Mouse (Mus musculus) liver, embryonic 14.5 days (tissue): ENCODE measurements around the gene Pcp4l1. TPM values are rescaled to one million over a fixed set of nuclear protein-coding genes. Genes with fewer than 3 reads are reported as not detected.

Experiments
- ATAC-seq: fragments of 200-750 bp; cut with Nextera tagmentation; 2 replicates; pipeline ENCODE4 v1.8.0; 2017; ENCODE audit warnings: moderate number of reproducible peaks, mild to moderate bottlenecking, moderate library complexity; ENCODE audit not compliant: insufficient read depth
- DNase-seq, 3 experiments: peaks; one replicate each; pipeline ENCODE4 v3.0.0-alpha.2; 2012 to 2013; ENCODE audit warnings: low read depth in 3 of 3, low spot score in 3 of 3
- H3K27ac ChIP-seq: fragments of 300-500 bp; sonication (generic); 2 replicates; pipeline ENCODE4 v1.5.1; 2014; ENCODE audit warnings: moderate library complexity, mild to moderate bottlenecking, control low read depth, inconsistent platforms
- H3K27me3 ChIP-seq: fragments of 300-500 bp; sonication (generic); 2 replicates; pipeline ENCODE4 v1.6.1; 2014; ENCODE audit warnings: mild to moderate bottlenecking, low read length, moderate library complexity; ENCODE audit not compliant: control insufficient read depth, insufficient read depth
- H3K36me3 ChIP-seq: fragments of 300-500 bp; sonication (generic); replicated peaks from 2 replicates; pipeline ENCODE4 v1.6.1; 2014; ENCODE audit warnings: low read depth; ENCODE audit not compliant: control insufficient read depth, insufficient read depth
- H3K4me1 ChIP-seq, 2 experiments: fragments of 200-500 bp in 1 of 2; fragments of 300-500 bp in 1 of 2; sonication (generic) in 1 of 2; replicated peaks; 2 replicates each; pipeline ENCODE4 v1.6.1; 2012 to 2014; ENCODE audit warnings: antibody characterized with exemption in 1 of 2, inconsistent platforms in 1 of 2, low read length in 1 of 2; ENCODE audit not compliant: control insufficient read depth in 2 of 2, insufficient read depth in 2 of 2
- H3K4me2 ChIP-seq: fragments of 300-500 bp; sonication (generic); 2 replicates; pipeline ENCODE4 v1.6.1; 2014; ENCODE audit warnings: low read depth, mild to moderate bottlenecking, control low read depth, moderate library complexity
- H3K4me3 ChIP-seq, 2 experiments: fragments of 200-500 bp in 1 of 2; fragments of 300-500 bp in 1 of 2; sonication (generic) in 1 of 2; 2 replicates each; pipeline ENCODE4 v1.5.1; 2012 to 2014; ENCODE audit warnings: low read depth in 2 of 2, low read length in 2 of 2, mild to moderate bottlenecking in 2 of 2, control low read depth in 1 of 2, inconsistent platforms in 1 of 2, moderate library complexity in 1 of 2; ENCODE audit not compliant: insufficient read depth in 1 of 2
- H3K9ac ChIP-seq: fragments of 300-500 bp; sonication (generic); replicated peaks from 2 replicates; pipeline ENCODE4 v1.6.1; 2014; ENCODE audit warnings: mild to moderate bottlenecking, control low read depth, moderate library complexity
- H3K9me3 ChIP-seq: fragments of 300-500 bp; sonication (generic); 2 replicates; pipeline ENCODE4 v1.6.1; 2016; ENCODE audit warnings: low read length, mixed read lengths; ENCODE audit not compliant: control insufficient read depth
- CTCF ChIP-seq: IDR thresholded peaks from 2 replicates; pipeline ENCODE4 v1.5.1; 2016; ENCODE audit warnings: antibody characterized with exemption, low read depth, control low read depth
- EP300 ChIP-seq: IDR thresholded peaks from 2 replicates; pipeline ENCODE4 v1.6.1; 2016; ENCODE audit warnings: antibody characterized with exemption, low read depth
- WGBS: fragments of 180-500 bp; shearing (Covaris S2); extraction: QIAGEN DNeasy Blood & Tissue Kit; methylation state at CpG from one replicate; pipeline ENCODE4 v1.1.7; 2014; ENCODE audit not compliant: insufficient replicate concordance; 5-methylcytosine and 5-hydroxymethylcytosine counted together
- polyA plus RNA-seq, 2 experiments: library from polyadenylated mRNA; depleted of rRNA in 1 of 2; stranded (reverse) in 1 of 2; unstranded in 1 of 2; fragments of >200 nt; fragmentation: Nextera tagmentation in 1 of 2; extraction: Ambion mirVana in 1 of 2; gene quantifications; 2 replicates each; pipeline versions ENCODE4 v1.2.1 to v1.2.3; 2012 to 2014

Pcp4l1 gene
- polyA plus RNA-seq, 2 experiments = 1.0 to 1.2 TPM

DNA sequence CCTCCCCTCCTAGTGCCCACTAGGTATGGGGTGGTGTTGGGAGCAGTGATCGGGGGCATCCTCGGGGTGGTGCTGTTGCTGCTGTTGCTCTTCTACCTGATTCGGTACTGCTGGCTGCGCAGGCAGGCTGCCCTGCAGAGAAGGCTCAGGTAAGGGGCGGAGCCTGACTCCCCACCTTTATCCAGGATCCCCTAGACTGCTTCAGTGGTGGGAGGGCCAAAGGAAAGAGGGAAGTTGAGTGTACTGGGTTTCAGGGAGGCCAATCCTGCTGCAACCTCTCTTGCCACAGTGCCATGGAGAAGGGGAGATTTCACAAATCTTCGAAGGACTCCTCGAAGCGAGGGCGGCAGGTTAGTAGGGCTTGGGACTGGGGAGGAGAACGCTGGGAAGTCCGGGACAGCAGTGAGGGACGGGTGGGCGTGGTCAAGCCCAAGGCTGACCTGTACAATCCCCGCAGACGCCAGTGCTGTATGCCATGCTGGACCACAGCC, 36.5 kb downstream of the Pcp4l1 start:
- WGBS = 5% methylated on average over 15 of the region's 15 CpGs
- H3K9ac ChIP-seq = no peak overlapping the region

DNA sequence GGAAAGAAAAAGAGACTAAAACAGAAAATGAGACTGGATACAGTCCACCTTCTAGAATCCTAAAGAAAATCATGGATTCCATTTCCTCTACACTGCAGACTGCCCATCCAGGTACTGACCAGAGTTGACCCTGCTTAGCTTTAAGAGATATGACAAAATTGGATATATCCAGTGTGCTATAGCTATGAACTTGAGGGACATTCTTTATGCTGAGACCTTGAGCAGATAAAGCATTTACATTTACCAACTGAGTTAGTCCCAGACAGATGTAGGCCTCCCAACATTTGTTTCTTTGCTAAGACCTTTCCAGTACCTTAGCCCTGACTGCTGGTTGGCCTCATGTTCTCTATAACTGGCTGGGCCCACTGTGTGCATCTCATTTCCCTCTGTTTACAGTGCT, 38.1 kb downstream of the Pcp4l1 start:
- Histone ChIP-seq H3K9ac (no peak overlapping the region), H3K4me2 (no peak overlapping the region), H3K36me3 (no peaks in the 10 kb centered on the region), H3K4me1 (no peaks in the 10 kb centered on the region), H3K9me3 (no peaks in the 10 kb centered on the region), H3K27ac (no peak overlapping the region), H3K4me3 (no peak overlapping the region), H3K27me3 (peaks cover 18% of the 10 kb centered on the region)
- DNase-seq (no peak), ATAC-seq (no peak)
- TF ChIP-seq CTCF = no peak
- no peak for TF ChIP-seq EP300

More for the DNA sequence above, 36.5 kb downstream of the Pcp4l1 start:
- TF ChIP-seq CTCF (peak; percentile 44), EP300 (no peak)
- H3K27ac ChIP-seq = no peak overlapping the region
- H3K4me3 ChIP-seq = no peak overlapping the region; a peak in 1 of 4 replicates
- no peak for DNase-seq
- H3K4me2 ChIP-seq = peak overlapping the region; percentile 46
- no peaks in the 10 kb centered on the region for H3K9me3 ChIP-seq
- no peaks in the 10 kb centered on the region for H3K36me3 ChIP-seq
- no peak for ATAC-seq
- H3K27me3 ChIP-seq = peaks cover 18% of the 10 kb centered on the region
- no peaks in the 10 kb centered on the region for H3K4me1 ChIP-seq

DNA sequence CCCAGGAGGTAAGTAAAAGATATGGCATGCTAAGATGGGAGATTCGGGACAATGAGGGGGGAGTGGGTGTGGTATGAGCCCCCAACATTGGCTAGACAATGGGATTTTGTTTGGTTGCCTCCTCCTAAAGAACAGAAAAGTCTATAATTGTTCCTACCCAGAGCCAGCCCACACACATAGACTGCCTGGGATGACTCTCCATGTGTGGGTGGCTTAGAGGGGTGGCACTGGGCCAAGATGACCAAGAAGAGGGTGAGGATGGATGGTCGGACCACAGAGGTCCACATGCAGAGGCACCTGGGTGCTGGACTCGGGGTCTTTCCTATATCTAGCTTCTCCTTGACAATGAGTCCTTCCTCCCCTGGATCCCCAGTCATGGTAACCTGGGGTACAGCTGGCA, 39.4 kb downstream of the Pcp4l1 start:
- Histone ChIP-seq H3K9ac (no peak overlapping the region), H3K9me3 (no peaks in the 10 kb centered on the region), H3K27ac (no peak overlapping the region), H3K4me1 (no peaks in the 10 kb centered on the region), H3K4me2 (no peak overlapping the region), H3K36me3 (no peaks in the 10 kb centered on the region), H3K27me3 (peaks cover 18% of the 10 kb centered on the region), H3K4me3 (no peak overlapping the region)
- ATAC-seq = no peak
- DNase-seq = no peak
- WGBS = 40% methylated on average over 3 of the region's 3 CpGs
- TF ChIP-seq EP300 (no peak), CTCF (no peak)

DNA sequence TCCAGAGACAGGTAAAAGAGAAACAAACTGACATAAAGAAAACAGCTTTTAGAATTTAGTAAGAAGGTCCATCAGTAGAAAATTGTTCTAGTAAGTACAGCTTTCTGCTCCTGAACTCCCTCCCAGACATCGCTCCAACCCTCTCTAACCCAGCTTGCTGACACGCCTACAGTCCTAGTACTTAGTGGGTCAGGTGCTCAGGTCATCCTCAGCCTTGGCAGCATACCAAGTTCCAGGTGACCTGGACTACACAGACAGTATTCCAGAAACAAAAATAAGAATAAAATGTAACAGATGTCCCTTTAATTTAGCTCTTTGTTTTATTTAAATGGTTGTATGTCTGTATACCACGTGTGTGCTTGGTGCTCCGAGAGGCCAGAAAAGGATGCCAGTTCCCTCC, 44.1 kb downstream of the Pcp4l1 start:
- Histone ChIP-seq H3K4me3 (no peak overlapping the region), H3K9me3 (no peaks in the 10 kb centered on the region), H3K4me2 (no peak overlapping the region), H3K36me3 (no peaks in the 10 kb centered on the region), H3K4me1 (peaks cover 6 to 15% of the 10 kb centered on the region in 2 experiments), H3K27ac (no peak overlapping the region), H3K9ac (no peak overlapping the region), H3K27me3 (no peaks in the 10 kb centered on the region)
- WGBS = 78% methylated on average over 4 of the region's 4 CpGs
- DNase-seq (no peak), ATAC-seq (no peak)
- TF ChIP-seq CTCF = no peak
- no peak for TF ChIP-seq EP300

DNA sequence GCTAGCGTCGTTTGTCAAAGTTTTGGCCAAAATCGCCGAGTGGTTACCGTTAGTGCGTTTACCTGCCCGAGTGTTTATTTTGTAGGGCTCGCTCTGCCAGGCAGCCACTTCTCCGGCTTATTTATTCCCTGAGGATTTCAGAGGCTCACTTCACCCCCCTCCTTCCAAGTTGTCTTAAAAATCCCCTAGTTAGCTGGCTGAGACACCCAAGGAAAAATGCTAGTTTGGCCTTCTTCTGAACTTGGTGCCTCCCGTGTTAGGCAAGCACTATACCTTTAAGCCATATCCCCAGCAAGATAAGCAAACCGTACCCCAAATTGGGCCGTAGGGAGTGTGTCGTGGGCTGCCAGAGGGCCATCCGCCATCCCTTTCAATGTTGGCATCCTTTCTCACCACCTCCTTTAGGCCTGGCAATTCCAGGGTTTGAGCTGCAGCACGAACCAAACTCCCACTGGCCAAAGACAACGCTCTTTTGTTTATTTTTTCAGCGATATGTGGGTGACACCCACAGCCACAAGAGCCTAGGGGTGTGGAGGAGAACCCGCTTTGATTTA, 45.2 kb downstream of the Pcp4l1 start:
- ATAC-seq (peak; percentile 46; the same call in 1 of the 2 replicates), DNase-seq (peak in 2 of 3 experiments; percentile 10 to 28)
- H3K27ac ChIP-seq = peak overlapping the region; percentile 59
- peak overlapping the region; percentile 86 for H3K9ac ChIP-seq
- 9% methylated on average over 18 of the region's 18 CpGs for WGBS
- no peaks in the 10 kb centered on the region for H3K9me3 ChIP-seq
- H3K4me3 ChIP-seq = peak overlapping the region; percentile 74 to 91
- no peaks in the 10 kb centered on the region for H3K27me3 ChIP-seq
- TF ChIP-seq EP300 (no peak), CTCF (no peak)
- no peaks in the 10 kb centered on the region; the same call in 1 of the 2 replicates for H3K36me3 ChIP-seq
- peak overlapping the region; percentile 87 for H3K4me2 ChIP-seq
- H3K4me1 ChIP-seq = peaks cover 6 to 15% of the 10 kb centered on the region in 2 experiments
